ENCODE assay signal across 16 mouse cellular contexts in the genomic region with DNA sequence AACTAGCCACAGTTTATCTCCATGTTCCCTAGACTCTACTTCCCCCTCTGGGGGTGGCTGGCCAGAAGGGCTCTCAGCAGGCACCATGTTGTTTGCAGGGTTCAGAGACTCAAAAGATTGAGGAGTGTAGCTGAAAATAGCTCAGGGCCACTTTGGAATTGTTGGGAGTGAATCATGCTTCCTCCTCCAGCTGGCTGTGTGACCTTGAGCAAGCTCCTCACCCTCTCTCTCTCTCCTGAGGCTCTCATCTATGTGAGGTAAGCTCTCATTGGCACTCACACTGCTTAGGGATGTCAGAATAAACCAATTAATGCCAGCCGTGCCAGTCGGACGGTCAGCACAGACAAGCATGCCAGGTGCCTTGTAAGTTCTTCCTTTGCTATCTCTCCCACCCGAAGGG.
DNase-seq lines count a peak whose midpoint lies in the region; ATAC-seq lines count a peak whose summit lies in the region.
"Had no signal": no experiment of that assay in that cellular context is flagged by ENCODE, and none has a peak within 500 bp of the region (broad histone marks: within the 10 kb centered on the region; RNA-seq: fewer than 3 reads in every experiment).

No protein-coding gene starts in this region.

- H3K36me3 ChIP-seq in heart, embryonic 12.5 days, result no peaks in the 10 kb centered on the region
- H3K36me3 ChIP-seq in hindbrain, embryonic 12.5 days, result no peaks in the 10 kb centered on the region
- H3K36me3 ChIP-seq: embryonic facial prominence, embryonic 12.5 days; limb, embryonic 12.5 days had no signal

- H3K9ac ChIP-seq in heart, embryonic 12.5 days, result 0 out of 2 replicates have a peak overlapping the region, but pooled peaks have one; percentile 17
- no peak overlapping the region for H3K9ac ChIP-seq in hindbrain, embryonic 12.5 days
- H3K9ac ChIP-seq: embryonic facial prominence, embryonic 12.5 days; limb, embryonic 12.5 days; liver, postnatal 0 days had no signal

- H3K4me1 ChIP-seq in heart, embryonic 12.5 days (replicated peaks), result peaks cover 79% of the 10 kb centered on the region
- H3K4me1 ChIP-seq in hindbrain, embryonic 12.5 days, result peaks cover 24% of the 10 kb centered on the region
- H3K4me1 ChIP-seq: megakaryocyte, embryonic 14.5 days had no signal

- ATAC-seq in heart, embryonic 12.5 days (ENCODE audit: insufficient number of reproducible peaks, low FRiP score), result peak; percentile 39; the same call in 1 of the 2 replicates
- no peak for ATAC-seq in hindbrain, embryonic 12.5 days (ENCODE audit: low FRiP score)
- ATAC-seq: liver, postnatal 0 days had no signal

- 0 out of 2 replicates have a peak, but pooled peaks cover 7% of the 10 kb centered on the region for H3K27me3 ChIP-seq in heart, embryonic 12.5 days (replicated peaks)
- H3K27me3 ChIP-seq in hindbrain, embryonic 12.5 days, result peaks cover 47% of the 10 kb centered on the region
- H3K27me3 ChIP-seq: embryonic facial prominence, embryonic 12.5 days had no signal

- H3K9me3 ChIP-seq in heart, embryonic 12.5 days (replicated peaks), result no peaks in the 10 kb centered on the region
- no peaks in the 10 kb centered on the region for H3K9me3 ChIP-seq in hindbrain, embryonic 12.5 days (replicated peaks)
- H3K9me3 ChIP-seq: embryonic facial prominence, embryonic 12.5 days; limb, embryonic 12.5 days; megakaryocyte, embryonic 14.5 days had no signal

- 41% methylated on average over 4 of the region's 4 CpGs for WGBS in heart, embryonic 12.5 days
- WGBS in hindbrain, embryonic 12.5 days, result 89% methylated on average over 4 of the region's 4 CpGs

- no peak overlapping the region for H3K4me2 ChIP-seq in heart, embryonic 12.5 days
- H3K4me2 ChIP-seq in hindbrain, embryonic 12.5 days (replicated peaks), result no peak overlapping the region
- H3K4me2 ChIP-seq: embryonic facial prominence, embryonic 12.5 days; limb, embryonic 12.5 days had no signal

- peak overlapping the region; percentile 86 for H3K27ac ChIP-seq in heart, embryonic 12.5 days (ENCODE audit: poor library complexity, severe bottlenecking)
- no peak overlapping the region for H3K27ac ChIP-seq in hindbrain, embryonic 12.5 days
- H3K27ac ChIP-seq: embryonic facial prominence, embryonic 12.5 days; gastrocnemius, adult 2 months; kidney, postnatal 0 days; limb, embryonic 12.5 days; stomach, postnatal 0 days had no signal

- peak; percentile 31 for DNase-seq in cerebellum, adult 8-10 months
- DNase-seq in cerebellum, adult 11 months, result no peak
- peak; percentile 24 for DNase-seq in right cerebral cortex, adult 18-20 months
- no peak for DNase-seq in right cerebral cortex, postnatal 10 days (ENCODE audit: low spot score in 2 of 2)
- DNase-seq in left cerebral cortex, adult 18-20 months (ENCODE audit: low spot score in 2 of 2), result no peak
- no peak for DNase-seq in lung, postnatal 10 days
- DNase-seq: B cell, adult 2 months; gastrocnemius, adult 2 months; liver, postnatal 0 days had no signal

- H3K4me3 ChIP-seq in heart, embryonic 12.5 days, result no peak overlapping the region
- no peak overlapping the region for H3K4me3 ChIP-seq in hindbrain, embryonic 12.5 days
- H3K4me3 ChIP-seq: embryonic facial prominence, embryonic 12.5 days; gastrocnemius, adult 2 months; limb, embryonic 12.5 days; megakaryocyte, embryonic 14.5 days had no signal

Comparison
In these comparisons a context has a peak if more than half of its experiments do, and no peak if none do; other contexts are left out.
1. DNase-seq: peak in cerebellum, adult 8-10 months (single experiment) and right cerebral cortex, adult 18-20 months (single experiment); none in cerebellum, adult 11 months (single experiment), right cerebral cortex, postnatal 10 days (0 of 2), left cerebral cortex, adult 18-20 months (0 of 2) and lung, postnatal 10 days (single experiment).